Mouse (Mus musculus) forebrain, embryonic 14.5 days (tissue): ENCODE measurements at regions not wholly inside any gene's neighbourhood (a gene's known extent, or its start where the extent isn't known, plus 50 kb on each side); places are given as distances from the start of the nearest gene placed in this dataset.
A peak's percentile ranks its signal among the peaks of the same experiment; 100 is the strongest.

Experiments used
- ATAC-seq: fragments of 200-750 bp; cut with Nextera tagmentation; 2 replicates; pipeline ENCODE4 v1.8.0; 2017; ENCODE audit warnings: mild to moderate bottlenecking, moderate library complexity
- DNase-seq: peaks from one replicate; pipeline ENCODE4 v3.0.0-alpha.2; 2015; ENCODE audit warnings: low spot score
- H3K27ac ChIP-seq: fragments of 300-500 bp; sonication (generic); 2 replicates; pipeline ENCODE4 v1.5.1; 2014; ENCODE audit warnings: low read depth, mild to moderate bottlenecking, control low read depth, low read length, moderate library complexity
- H3K27me3 ChIP-seq: fragments of 300-500 bp; sonication (generic); replicated peaks from 2 replicates; pipeline ENCODE4 v1.6.1; 2014; ENCODE audit warnings: low read length, control low read depth, mixed read lengths; ENCODE audit not compliant: control insufficient read depth, insufficient read depth
- H3K36me3 ChIP-seq: fragments of 300-500 bp; sonication (generic); 2 replicates; pipeline ENCODE4 v1.6.1; 2014; ENCODE audit warnings: low read length, control low read depth; ENCODE audit not compliant: control insufficient read depth, insufficient read depth
- H3K4me1 ChIP-seq: fragments of 300-500 bp; sonication (generic); 2 replicates; pipeline ENCODE4 v1.6.1; 2014; ENCODE audit warnings: antibody characterized with exemption, low read length, control low read depth; ENCODE audit not compliant: control insufficient read depth, insufficient read depth
- H3K4me2 ChIP-seq: fragments of 300-500 bp; sonication (generic); 2 replicates; pipeline ENCODE4 v1.6.1; 2014; ENCODE audit warnings: mild to moderate bottlenecking, control low read depth, low read length
- H3K4me3 ChIP-seq: fragments of 300-500 bp; sonication (generic); 2 replicates; pipeline ENCODE4 v1.5.1; 2014; ENCODE audit warnings: low read depth, low read length, control low read depth
- H3K9ac ChIP-seq: fragments of 300-500 bp; sonication (generic); 2 replicates; pipeline ENCODE4 v1.6.1; 2014; ENCODE audit warnings: mild to moderate bottlenecking, low read length, control low read depth, moderate library complexity
- H3K9me3 ChIP-seq: fragments of 300-500 bp; sonication (generic); replicated peaks from 2 replicates; pipeline ENCODE4 v1.6.1; 2016; ENCODE audit warnings: low read length, control low read depth, mixed read lengths; ENCODE audit not compliant: control insufficient read depth
- WGBS: fragments of 180-500 bp; shearing (Covaris S2); extraction: QIAGEN DNeasy Blood & Tissue Kit; methylation state at CpG from one replicate; pipeline ENCODE4 v1.1.7; 2014; 5-methylcytosine and 5-hydroxymethylcytosine counted together

DNA sequence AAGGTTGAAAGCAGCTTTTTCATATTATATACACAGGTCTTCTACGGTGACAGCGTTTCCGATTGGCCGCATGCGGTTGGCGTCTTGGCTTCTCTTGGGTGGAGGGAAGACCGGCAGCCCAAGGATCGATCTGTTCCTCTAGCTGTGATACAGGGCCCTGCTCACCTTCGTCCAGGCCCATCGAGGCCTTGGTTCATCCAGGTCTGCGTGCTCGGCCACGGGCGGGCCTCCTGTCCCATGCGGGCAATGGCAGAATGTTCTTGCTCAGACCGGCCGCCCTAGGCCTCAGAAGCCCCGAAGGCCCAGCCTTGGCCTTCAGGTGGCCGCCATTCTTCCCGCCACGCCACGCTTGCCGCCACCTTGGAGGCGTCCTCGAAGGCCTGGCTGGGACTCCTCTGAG, 194.4 kb upstream of the Ppp6c start:
- Histone ChIP-seq H3K4me2 (no peak overlapping the region), H3K9me3 (no peaks in the 10 kb centered on the region), H3K9ac (no peak overlapping the region), H3K27me3 (no peaks in the 10 kb centered on the region), H3K4me3 (no peak overlapping the region), H3K27ac (no peak overlapping the region), H3K4me1 (no peaks in the 10 kb centered on the region), H3K36me3 (no peaks in the 10 kb centered on the region)
- no peak for DNase-seq
- WGBS = 97% methylated on average over 25 of the region's 25 CpGs
- no peak for ATAC-seq

GRCm38 (mm10) chr2:39400336-39400735, 174.1 kb upstream of the Ppp6c start:
- no peak for ATAC-seq
- H3K36me3 ChIP-seq = no peaks in the 10 kb centered on the region

DNA sequence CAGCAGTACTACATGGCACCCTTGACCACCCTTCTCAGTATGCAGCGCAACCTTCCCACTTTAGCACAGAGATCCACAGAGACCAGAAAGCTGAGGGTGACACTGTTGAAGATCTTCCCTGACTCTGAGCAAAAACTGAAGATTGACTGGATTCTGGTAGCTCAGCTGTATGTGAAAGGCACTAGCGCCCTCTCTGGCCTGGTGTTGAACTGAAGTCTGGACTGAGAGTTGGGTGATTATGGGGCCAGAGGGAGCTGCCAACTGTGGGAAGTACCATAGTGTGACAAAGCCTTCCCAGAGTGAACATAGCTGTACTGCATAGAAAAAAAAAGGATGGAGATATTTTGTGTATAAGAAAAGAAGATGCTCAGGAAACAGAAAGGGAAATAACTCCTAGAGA, 173.3 kb upstream of the Ppp6c start:
- Histone ChIP-seq H3K9ac (no peak overlapping the region), H3K27ac (no peak overlapping the region), H3K9me3 (no peaks in the 10 kb centered on the region), H3K27me3 (no peaks in the 10 kb centered on the region), H3K4me1 (no peaks in the 10 kb centered on the region), H3K4me2 (no peak overlapping the region), H3K36me3 (no peaks in the 10 kb centered on the region), H3K4me3 (no peak overlapping the region)
- WGBS = 78% methylated on average over 2 of the region's 2 CpGs
- ATAC-seq = no peak
- no peak for DNase-seq

More at GRCm38 (mm10) chr2:39400336-39400735, 174.1 kb upstream of the Ppp6c start:
- no peak overlapping the region for H3K4me2 ChIP-seq
- no peak overlapping the region for H3K27ac ChIP-seq
- no peak overlapping the region for H3K9ac ChIP-seq
- no peaks in the 10 kb centered on the region for H3K9me3 ChIP-seq
- no peaks in the 10 kb centered on the region for H3K27me3 ChIP-seq
- WGBS = 66% methylated on average over 2 of the region's 2 CpGs
- peak; percentile 16 for DNase-seq
- no peak overlapping the region for H3K4me3 ChIP-seq
- H3K4me1 ChIP-seq = no peaks in the 10 kb centered on the region

- Histone ChIP-seq H3K4me2 (no peak overlapping the region), H3K9ac (no peak overlapping the region), H3K27ac (no peak overlapping the region), H3K36me3 (no peaks in the 10 kb centered on the region), H3K4me3 (no peak overlapping the region), H3K4me1 (no peaks in the 10 kb centered on the region), H3K9me3 (no peaks in the 10 kb centered on the region), H3K27me3 (no peaks in the 10 kb centered on the region)
- no peak for DNase-seq
- ATAC-seq = no peak
- WGBS = 60% methylated on average over 3 of the region's 3 CpGs
These were observed 168.4 kb upstream of the Ppp6c start for GRCm38 (mm10) chr2:39394643-39395042.

- DNase-seq (no peak), ATAC-seq (no peak)
- Histone ChIP-seq H3K27me3 (no peaks in the 10 kb centered on the region), H3K36me3 (no peaks in the 10 kb centered on the region), H3K27ac (no peak overlapping the region), H3K4me1 (no peaks in the 10 kb centered on the region), H3K4me3 (no peak overlapping the region), H3K9ac (no peak overlapping the region), H3K9me3 (no peaks in the 10 kb centered on the region), H3K4me2 (no peak overlapping the region)
- WGBS = 92% methylated on average over 3 of the region's 3 CpGs
These were observed 151.0 kb upstream of the Ppp6c start for GRCm38 (mm10) chr2:39377264-39377663.

GRCm38 (mm10) chr2:39373068-39373779, 147.0 kb upstream of the Ppp6c start:
- ATAC-seq (peak; percentile 97), DNase-seq (peak; percentile 93)
- no peak overlapping the region for H3K9ac ChIP-seq
- H3K4me3 ChIP-seq = no peak overlapping the region
- H3K4me1 ChIP-seq = no peaks in the 10 kb centered on the region
- no peak overlapping the region for H3K27ac ChIP-seq
- H3K27me3 ChIP-seq = no peaks in the 10 kb centered on the region
- H3K9me3 ChIP-seq = no peaks in the 10 kb centered on the region
- 14% methylated on average over 7 of the region's 7 CpGs for WGBS
- no peak overlapping the region for H3K4me2 ChIP-seq
- H3K36me3 ChIP-seq = no peaks in the 10 kb centered on the region

- no peak overlapping the region for H3K4me2 ChIP-seq
- H3K4me1 ChIP-seq = no peaks in the 10 kb centered on the region
- ATAC-seq (no peak), DNase-seq (no peak)
- 92% methylated on average over 3 of the region's 3 CpGs for WGBS
- H3K36me3 ChIP-seq = no peaks in the 10 kb centered on the region
- no peaks in the 10 kb centered on the region for H3K9me3 ChIP-seq
- H3K27me3 ChIP-seq = no peaks in the 10 kb centered on the region
- H3K4me3 ChIP-seq = no peak overlapping the region
- H3K9ac ChIP-seq = no peak overlapping the region
- H3K27ac ChIP-seq = no peak overlapping the region
These were observed 118.0 kb upstream of the Ppp6c start for GRCm38 (mm10) chr2:39344207-39344606.

DNA sequence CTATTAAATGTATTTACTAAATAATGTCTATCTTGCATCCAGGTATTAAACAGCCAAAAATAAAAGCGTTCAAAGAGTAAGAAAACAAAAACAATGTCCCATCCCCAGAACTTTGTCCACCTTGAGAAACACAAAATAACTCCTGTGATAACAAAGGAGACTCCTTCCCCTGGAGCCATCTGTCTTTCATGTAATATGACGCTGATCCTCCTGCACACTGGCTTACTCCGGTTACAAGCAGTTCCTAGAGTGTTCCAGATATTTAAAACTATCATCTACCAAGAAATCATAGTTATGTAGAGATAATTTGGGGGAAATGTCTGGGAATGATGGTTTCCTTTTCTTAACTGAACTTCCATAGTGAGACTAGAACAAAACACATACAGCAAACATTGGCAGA, 114.2 kb upstream of the Ppp6c start:
- H3K4me3 ChIP-seq = no peak overlapping the region
- DNase-seq (no peak), ATAC-seq (no peak)
- H3K4me1 ChIP-seq = no peaks in the 10 kb centered on the region
- H3K9ac ChIP-seq = no peak overlapping the region
- H3K27ac ChIP-seq = no peak overlapping the region
- H3K4me2 ChIP-seq = no peak overlapping the region
- 79% methylated on average over 3 of the region's 3 CpGs for WGBS
- no peaks in the 10 kb centered on the region for H3K36me3 ChIP-seq
- no peaks in the 10 kb centered on the region for H3K9me3 ChIP-seq
- no peaks in the 10 kb centered on the region for H3K27me3 ChIP-seq

DNA sequence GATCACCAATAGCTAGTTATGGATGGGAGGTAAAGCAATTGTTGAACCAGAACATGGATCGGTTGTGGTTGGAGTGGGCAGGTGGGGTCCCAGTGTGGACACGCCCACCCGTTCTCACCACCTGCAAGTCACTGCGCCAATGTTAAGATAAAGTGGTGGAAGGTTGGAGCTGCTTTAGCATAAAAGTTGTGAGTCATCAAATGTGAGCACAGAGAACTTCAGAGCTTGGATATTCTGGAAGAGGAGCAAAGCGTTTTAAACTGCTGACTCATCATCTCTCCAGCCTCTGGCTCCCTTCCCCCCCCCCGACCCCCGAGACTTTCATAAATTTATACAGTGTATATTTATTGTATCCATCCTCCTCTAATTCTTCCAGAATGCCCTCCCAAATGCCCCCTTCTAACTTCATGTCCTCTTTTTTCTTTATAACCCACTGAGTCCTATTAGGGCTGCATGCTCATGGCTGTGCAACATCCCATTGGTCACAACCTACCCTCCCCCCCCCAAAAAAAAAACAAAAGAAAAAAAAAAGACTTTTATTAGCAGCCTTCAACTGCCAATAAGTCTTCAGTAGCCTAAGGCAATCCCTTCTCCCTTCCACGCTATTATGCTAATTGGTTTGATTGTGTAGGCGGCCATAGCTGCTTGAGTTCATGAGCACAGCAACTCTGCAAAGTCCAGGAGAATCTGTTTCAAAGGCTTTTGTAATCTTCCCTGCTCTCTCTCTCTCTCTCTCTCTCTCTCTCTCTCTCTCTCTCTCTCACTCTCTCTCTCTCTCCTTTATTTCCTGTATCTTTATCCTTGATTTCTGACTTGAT, 112.8 kb upstream of the Ppp6c start:
- Histone ChIP-seq H3K36me3 (no peaks in the 10 kb centered on the region), H3K4me2 (no peak overlapping the region), H3K9ac (no peak overlapping the region), H3K4me1 (no peaks in the 10 kb centered on the region), H3K4me3 (no peak overlapping the region), H3K27ac (no peak overlapping the region), H3K27me3 (no peaks in the 10 kb centered on the region), H3K9me3 (no peaks in the 10 kb centered on the region)
- ATAC-seq = no peak
- DNase-seq = peak; percentile 13
- WGBS = 66% methylated on average over 9 of the region's 9 CpGs
